Mouse (Mus musculus): ENCODE data around the gene Wtip. TPM values are rescaled to one million over a fixed set of nuclear protein-coding genes. Genes with fewer than 3 reads are reported as not detected.

Wtip gene
- 14.5 and 16.8 TPM in 2 replicates for polyA plus RNA-seq (2012; rRNA removed; ENCODE audit: low replicate concordance)

GRCm38 (mm10) chr7:34133117-34133762 is at the start of gene Wtip:
Wtip (minus strand) TSS chr7:34133268.

GRCm38 (mm10) chr7:34169454-34169853 is 36.4 kb upstream of the Wtip start, which contains the start of gene Uba2:
Uba2 (minus strand) TSS chr7:34169599.

GRCm38 (mm10) chr7:34094911-34095481 is 38.1 kb downstream of the Wtip start, which contains the start of gene Scgb1b30:
Scgb1b30 (plus strand) TSS chr7:34095431.

Other genes starting within 250 kb of the Wtip start
- not detected in 2 replicates for gene Scgb2b26, start 188.2 kb downstream of the Wtip start, polyA plus RNA-seq (2012; rRNA removed; ENCODE audit: low replicate concordance)
- not detected in 2 replicates for gene Scgb2b27, start 119.3 kb downstream of the Wtip start, polyA plus RNA-seq (2012; rRNA removed; ENCODE audit: low replicate concordance)
- gene Scgb1b27, start 111.8 kb downstream of the Wtip start, polyA plus RNA-seq (2012; rRNA removed; ENCODE audit: low replicate concordance), result not detected in 2 replicates
- gene Scgb1b30, start 37.8 kb downstream of the Wtip start, polyA plus RNA-seq (2012; rRNA removed; ENCODE audit: low replicate concordance), result not detected in 2 replicates
- gene Uba2, start 36.3 kb upstream of the Wtip start, polyA plus RNA-seq (2012; rRNA removed; ENCODE audit: low replicate concordance), result 9.0 and 9.9 TPM in 2 replicates
- gene Pdcd2l, start 63.4 kb upstream of the Wtip start, polyA plus RNA-seq (2012; rRNA removed; ENCODE audit: low replicate concordance), result 12.8 and 18.8 TPM in 2 replicates
- 459 and 493 TPM in 2 replicates for gene Gpi1, start 97.1 kb upstream of the Wtip start, polyA plus RNA-seq (2012; rRNA removed; ENCODE audit: low replicate concordance)
- not detected in 2 replicates for gene Gm6096, start 117.8 kb upstream of the Wtip start, polyA plus RNA-seq (2012; rRNA removed; ENCODE audit: low replicate concordance)
- 8.2 and 14.6 TPM in 2 replicates for gene 4931406P16Rik, start 180.3 kb upstream of the Wtip start, polyA plus RNA-seq (2012; rRNA removed; ENCODE audit: low replicate concordance)

Measured in duodenum, adult 2 months (tissue).